Mouse (Mus musculus) small intestine, adult 2 months (tissue): ENCODE results near the gene Noc4l.

Experiments
- CTCF ChIP-seq: fragments of 200-500 bp; IDR thresholded peaks from 2 replicates; pipeline ENCODE4 v1.5.1; 2012; ENCODE audit warnings: low read depth, mild to moderate bottlenecking, control low read depth, inconsistent platforms, low read length, moderate library complexity, mixed read lengths; ENCODE audit not compliant: insufficient replicate concordance, insufficient read length; ENCODE audit errors: extremely low read depth
- POLR2A ChIP-seq: fragments of 200-500 bp; IDR thresholded peaks from 2 replicates; pipeline ENCODE4 v1.6.1; 2012; ENCODE audit warnings: low read depth, mild to moderate bottlenecking, control low read depth, inconsistent platforms, low read length, moderate library complexity

DNA sequence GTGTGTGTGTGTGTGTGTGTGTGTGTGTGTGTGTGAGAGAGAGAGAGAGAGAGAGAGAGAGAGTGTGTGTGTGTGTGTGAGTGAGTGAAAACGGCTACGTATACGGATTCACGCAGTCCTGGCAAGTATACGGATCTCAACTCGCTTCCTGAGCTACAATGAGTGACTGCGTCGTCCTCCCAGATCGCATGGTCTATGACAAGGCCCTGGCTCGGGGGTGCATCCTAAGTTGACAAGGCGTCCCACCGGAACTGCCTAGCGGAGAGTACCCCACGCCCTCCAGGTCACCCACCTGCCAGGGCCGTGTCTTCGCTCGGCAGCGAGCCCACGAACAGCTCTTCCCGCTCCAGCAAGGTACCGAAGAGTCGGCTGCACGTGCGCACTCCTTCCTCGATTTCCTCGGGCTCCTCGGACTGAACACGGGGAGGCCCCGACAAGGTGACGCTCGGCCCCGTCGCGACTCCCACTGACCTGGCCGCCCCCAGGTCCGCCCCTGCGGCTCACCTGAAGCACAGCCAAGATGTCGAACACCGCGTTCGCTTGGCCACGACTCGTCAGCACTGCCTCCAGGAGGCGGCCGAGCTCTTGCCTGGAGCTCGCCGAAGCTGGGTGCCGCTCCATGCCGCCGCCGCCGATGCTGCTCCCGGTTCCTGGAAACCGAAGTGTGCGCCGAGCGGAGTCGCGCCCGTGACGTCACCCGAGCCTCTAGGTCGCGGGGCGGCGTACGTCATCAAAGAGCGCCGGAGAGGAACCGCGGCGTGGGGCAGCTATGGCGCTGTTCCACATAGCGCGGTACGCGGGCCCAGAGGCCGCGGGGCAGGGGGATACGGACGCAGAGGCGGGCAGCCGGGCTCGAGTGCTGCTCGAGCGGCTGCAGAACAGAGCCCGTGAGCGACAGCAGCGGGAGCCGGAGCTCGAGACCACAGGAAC, at the start of gene Noc4l, which contains the start of gene Ddx51:
- TF ChIP-seq CTCF (no peak), POLR2A (peak; percentile 68; the same call in 1 of the 2 replicates)
